In the genomic region with DNA sequence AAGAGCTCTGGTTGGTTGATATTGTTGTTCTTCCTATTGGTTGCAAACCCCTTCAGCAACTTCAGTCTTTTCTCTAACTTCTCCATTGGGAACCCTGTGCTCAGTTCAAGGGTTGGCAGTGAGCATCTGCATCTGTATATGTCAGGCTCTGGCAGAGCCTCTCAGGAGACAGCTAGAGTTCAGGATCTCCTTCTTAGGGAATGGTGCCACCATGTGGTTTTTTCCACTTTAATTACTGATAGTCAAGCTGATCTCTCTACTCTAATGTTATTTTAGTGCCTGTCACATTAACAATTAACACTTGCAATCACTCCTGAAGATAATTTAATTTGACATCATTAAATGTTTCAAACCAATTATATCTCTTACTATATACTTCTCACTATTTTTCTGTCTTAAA, we compare ENCODE assay signal across 21 mouse cellular contexts.
DNase-seq lines count a peak whose midpoint lies in the region; ATAC-seq and TF ChIP-seq lines count a peak whose summit lies in the region.
"Had no signal": no experiment of that assay in that cellular context is flagged by ENCODE, and none has a peak within 500 bp of the region (broad histone marks: within the 10 kb centered on the region; RNA-seq: fewer than 3 reads in every experiment).

No protein-coding gene starts in this region.

- H3K36me3 ChIP-seq in forebrain, embryonic 14.5 days (ENCODE audit: control insufficient read depth, insufficient read depth, low read length), result no peaks in the 10 kb centered on the region
- H3K36me3 ChIP-seq in forebrain, embryonic 10.5 days (replicated peaks), result no peaks in the 10 kb centered on the region
- H3K36me3 ChIP-seq in lung, embryonic 14.5 days (ENCODE audit: insufficient read depth), result no peaks in the 10 kb centered on the region
- H3K36me3 ChIP-seq in lung, postnatal 0 days (ENCODE audit: insufficient read depth, low read length), result no peaks in the 10 kb centered on the region
- H3K36me3 ChIP-seq: embryonic facial prominence, embryonic 15.5 days; G1E; heart, embryonic 10.5 days; hindbrain, embryonic 13.5 days; intestine, embryonic 15.5 days had no signal

- no peak for TF ChIP-seq EP300 in lung, postnatal 0 days (IDR thresholded peaks at IDR 0.05)

- no peak for TF ChIP-seq CTCF in lung, embryonic 14.5 days (IDR thresholded peaks at IDR 0.05; ENCODE audit: low read depth)
- no peak for TF ChIP-seq CTCF in lung, postnatal 0 days (IDR thresholded peaks at IDR 0.05)
- TF ChIP-seq CTCF in brain, embryonic 14.5 days (IDR thresholded peaks at IDR 0.05; ENCODE audit: borderline replicate concordance, extremely low read depth, insufficient read depth, insufficient read length), result no peak

- ATAC-seq in forebrain, embryonic 14.5 days, result no peak
- no peak for ATAC-seq in lung, embryonic 14.5 days (ENCODE audit: insufficient read depth)
- no peak for ATAC-seq in lung, postnatal 0 days
- ATAC-seq: forebrain, embryonic 16.5 days; intestine, embryonic 15.5 days had no signal

- H3K4me1 ChIP-seq in forebrain, embryonic 14.5 days (ENCODE audit: control insufficient read depth, insufficient read depth, low read length), result no peaks in the 10 kb centered on the region
- no peaks in the 10 kb centered on the region for H3K4me1 ChIP-seq in forebrain, embryonic 10.5 days
- H3K4me1 ChIP-seq in lung, embryonic 14.5 days (ENCODE audit: insufficient read depth), result no peaks in the 10 kb centered on the region
- no peaks in the 10 kb centered on the region for H3K4me1 ChIP-seq in lung, postnatal 0 days (ENCODE audit: insufficient read depth, low read depth, low read length)
- H3K4me1 ChIP-seq: embryonic facial prominence, embryonic 15.5 days; heart, embryonic 10.5 days; hindbrain, embryonic 13.5 days; intestine, embryonic 15.5 days had no signal

- DNase-seq in forebrain, embryonic 14.5 days (ENCODE audit: low spot score), result peak; percentile 7
- no peak for DNase-seq in forebrain, embryonic 10.5 days (ENCODE audit: extremely low spot score, low spot score)
- peak; percentile 19 for DNase-seq in lung, embryonic 14.5 days
- no peak for DNase-seq in lung, postnatal 0 days (ENCODE audit: low spot score)
- peak; percentile 7 for DNase-seq in ES-CJ7 (ENCODE audit: low read depth, low spot score)
- DNase-seq in brain, embryonic 14.5 days (ENCODE audit: low read depth), result peak; percentile 33
- DNase-seq in thymus, postnatal 36 days, result no peak
- DNase-seq: adrenal gland, postnatal 10 days; cerebellum, adult 11-12 months; cerebellum, adult 9-10 months; gastrocnemius, postnatal 10 days; heart, adult 18-20 months; heart, postnatal 10 days; heart, postnatal 4 days had no signal

- H3K27me3 ChIP-seq in forebrain, embryonic 14.5 days (replicated peaks; ENCODE audit: control insufficient read depth, insufficient read depth, low read length), result no peaks in the 10 kb centered on the region
- H3K27me3 ChIP-seq in forebrain, embryonic 10.5 days (ENCODE audit: poor library complexity, severe bottlenecking), result no peaks in the 10 kb centered on the region
- no peaks in the 10 kb centered on the region for H3K27me3 ChIP-seq in lung, embryonic 14.5 days (ENCODE audit: insufficient read depth, low read length)
- no peaks in the 10 kb centered on the region for H3K27me3 ChIP-seq in lung, postnatal 0 days (replicated peaks; ENCODE audit: insufficient read depth, low read length)
- H3K27me3 ChIP-seq: embryonic facial prominence, embryonic 15.5 days; hindbrain, embryonic 13.5 days; intestine, embryonic 15.5 days had no signal

- H3K4me3 ChIP-seq in forebrain, embryonic 14.5 days (ENCODE audit: low read depth, low read length), result no peak overlapping the region
- no peak overlapping the region for H3K4me3 ChIP-seq in forebrain, embryonic 10.5 days
- H3K4me3 ChIP-seq in lung, embryonic 14.5 days (ENCODE audit: low read depth, low read length), result no peak overlapping the region
- no peak overlapping the region for H3K4me3 ChIP-seq in lung, postnatal 0 days (ENCODE audit: low read depth, low read length)
- H3K4me3 ChIP-seq: embryonic facial prominence, embryonic 15.5 days; erythroblast, embryonic 14.5 days; heart, embryonic 10.5 days; hindbrain, embryonic 13.5 days; intestine, embryonic 15.5 days had no signal

- no peaks in the 10 kb centered on the region for H3K9me3 ChIP-seq in forebrain, embryonic 14.5 days (replicated peaks; ENCODE audit: control insufficient read depth, low read length)
- H3K9me3 ChIP-seq in forebrain, embryonic 10.5 days, result no peaks in the 10 kb centered on the region
- no peaks in the 10 kb centered on the region for H3K9me3 ChIP-seq in lung, embryonic 14.5 days (ENCODE audit: low read depth, low read length)
- no peaks in the 10 kb centered on the region for H3K9me3 ChIP-seq in lung, postnatal 0 days (ENCODE audit: low read length)
- H3K9me3 ChIP-seq: embryonic facial prominence, embryonic 15.5 days; G1E; heart, embryonic 10.5 days; hindbrain, embryonic 13.5 days; intestine, embryonic 15.5 days had no signal

- H3K27ac ChIP-seq in forebrain, embryonic 14.5 days (ENCODE audit: low read depth, low read length), result no peak overlapping the region
- no peak overlapping the region for H3K27ac ChIP-seq in forebrain, embryonic 10.5 days
- no peak overlapping the region for H3K27ac ChIP-seq in lung, embryonic 14.5 days (ENCODE audit: low read depth)
- no peak overlapping the region for H3K27ac ChIP-seq in lung, postnatal 0 days (ENCODE audit: low read length)
- H3K27ac ChIP-seq: embryonic facial prominence, embryonic 15.5 days; heart, embryonic 10.5 days; hindbrain, embryonic 13.5 days; intestine, embryonic 15.5 days had no signal

- no peak overlapping the region for H3K9ac ChIP-seq in forebrain, embryonic 14.5 days (ENCODE audit: low read length)
- H3K9ac ChIP-seq in lung, embryonic 14.5 days, result no peak overlapping the region
- H3K9ac ChIP-seq in lung, postnatal 0 days (replicated peaks; ENCODE audit: low read depth), result no peak overlapping the region
- H3K9ac ChIP-seq: embryonic facial prominence, embryonic 15.5 days; hindbrain, embryonic 13.5 days; intestine, embryonic 15.5 days had no signal

- TF ChIP-seq POLR2A in brain, embryonic 14.5 days (IDR thresholded peaks at IDR 0.05; ENCODE audit: borderline replicate concordance, extremely low read depth, insufficient read depth, insufficient read length, poor library complexity, severe bottlenecking), result no peak

- H3K4me2 ChIP-seq in forebrain, embryonic 14.5 days (ENCODE audit: low read length), result no peak overlapping the region
- H3K4me2 ChIP-seq in lung, embryonic 14.5 days, result no peak overlapping the region
- H3K4me2 ChIP-seq in lung, postnatal 0 days (replicated peaks; ENCODE audit: low read depth, low read length), result no peak overlapping the region
- H3K4me2 ChIP-seq: embryonic facial prominence, embryonic 15.5 days; hindbrain, embryonic 13.5 days; intestine, embryonic 15.5 days had no signal

Comparison
In these comparisons a context has a peak if more than half of its experiments do, and no peak if none do; other contexts are left out.
1. DNase-seq: peak in forebrain, embryonic 14.5 days (single experiment), lung, embryonic 14.5 days (single experiment), ES-CJ7 (single experiment) and brain, embryonic 14.5 days (single experiment); none in forebrain, embryonic 10.5 days (single experiment), lung, postnatal 0 days (single experiment) and thymus, postnatal 36 days (0 of 2).